Mouse (Mus musculus) megakaryocyte, embryonic 14.5 days (primary cell): Measurements from ENCODE around the gene Mrpl1. TPM values are rescaled to one million over a fixed set of nuclear protein-coding genes. Genes with fewer than 3 reads are reported as not detected.

Source experiments
- H3K27me3 ChIP-seq: replicated peaks from 2 replicates; pipeline ENCODE3; 2012; ENCODE audit warnings: inconsistent platforms
- H3K36me3 ChIP-seq: replicated peaks from 2 replicates; pipeline ENCODE3; 2012; ENCODE audit warnings: low read length, inconsistent platforms, mixed read lengths
- H3K4me1 ChIP-seq: 2 replicates; pipeline ENCODE4 v1.6.1; 2012; ENCODE audit warnings: inconsistent platforms
- H3K4me3 ChIP-seq: replicated peaks from 2 replicates; pipeline ENCODE3; 2012; ENCODE audit warnings: moderate library complexity, mild to moderate bottlenecking, inconsistent platforms
- H3K9me3 ChIP-seq: 2 replicates; pipeline ENCODE4 v1.6.1; 2012; ENCODE audit warnings: inconsistent platforms
- FLI1 ChIP-seq: IDR thresholded peaks from 2 replicates; pipeline ENCODE4 v1.6.1; 2012; ENCODE audit warnings: low read length, inconsistent platforms, mixed read lengths
- GATA1 ChIP-seq: IDR thresholded peaks from 3 replicates; pipeline ENCODE4 v1.6.1; 2012; ENCODE audit warnings: mixed read lengths, low read length, inconsistent platforms, borderline replicate concordance
- polyA plus RNA-seq: library from polyadenylated mRNA; stranded (reverse); fragments of >175 nt; gene quantifications from 2 replicates; pipeline ENCODE4 v1.2.3, GENCODE M21; 2012; ENCODE audit warnings: low replicate concordance; ENCODE audit not compliant: insufficient read depth

Mrpl1 gene
- 1.1 TPM in 1 of 2 replicates, not detected in the other for polyA plus RNA-seq

DNA sequence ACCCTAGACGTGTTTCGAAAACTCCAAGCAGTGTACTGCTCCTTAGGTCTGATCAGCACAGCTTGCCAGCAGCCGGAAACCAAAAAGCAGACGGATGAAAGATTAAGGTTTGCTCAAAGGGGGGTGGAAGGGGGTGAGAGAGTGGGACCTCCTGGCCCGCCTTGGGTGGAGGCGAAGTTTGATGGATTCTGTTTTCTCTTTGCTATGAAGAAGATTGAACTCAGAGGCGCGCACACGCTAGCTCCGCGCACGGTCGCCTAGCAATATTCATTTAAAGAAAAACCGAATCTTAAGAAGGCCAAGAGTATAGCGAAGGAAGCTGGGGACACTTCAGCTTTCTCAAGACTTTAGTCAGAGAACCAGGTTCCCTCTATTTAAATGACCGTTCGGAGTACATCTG is at the start of gene Mrpl1:
Gene Mrpl1 (plus strand): TSS at position 35 of the 400 bp plus-strand sequence.
- Histone ChIP-seq H3K9me3 (no peaks in the 10 kb centered on the region), H3K4me1 (peaks cover 19% of the 10 kb centered on the region), H3K27me3 (no peaks in the 10 kb centered on the region), H3K36me3 (peaks cover 9% of the 10 kb centered on the region), H3K4me3 (peak within 1 kb of the TSS; percentile 97)
- no peak for TF ChIP-seq GATA1
- no peak for TF ChIP-seq FLI1

DNA sequence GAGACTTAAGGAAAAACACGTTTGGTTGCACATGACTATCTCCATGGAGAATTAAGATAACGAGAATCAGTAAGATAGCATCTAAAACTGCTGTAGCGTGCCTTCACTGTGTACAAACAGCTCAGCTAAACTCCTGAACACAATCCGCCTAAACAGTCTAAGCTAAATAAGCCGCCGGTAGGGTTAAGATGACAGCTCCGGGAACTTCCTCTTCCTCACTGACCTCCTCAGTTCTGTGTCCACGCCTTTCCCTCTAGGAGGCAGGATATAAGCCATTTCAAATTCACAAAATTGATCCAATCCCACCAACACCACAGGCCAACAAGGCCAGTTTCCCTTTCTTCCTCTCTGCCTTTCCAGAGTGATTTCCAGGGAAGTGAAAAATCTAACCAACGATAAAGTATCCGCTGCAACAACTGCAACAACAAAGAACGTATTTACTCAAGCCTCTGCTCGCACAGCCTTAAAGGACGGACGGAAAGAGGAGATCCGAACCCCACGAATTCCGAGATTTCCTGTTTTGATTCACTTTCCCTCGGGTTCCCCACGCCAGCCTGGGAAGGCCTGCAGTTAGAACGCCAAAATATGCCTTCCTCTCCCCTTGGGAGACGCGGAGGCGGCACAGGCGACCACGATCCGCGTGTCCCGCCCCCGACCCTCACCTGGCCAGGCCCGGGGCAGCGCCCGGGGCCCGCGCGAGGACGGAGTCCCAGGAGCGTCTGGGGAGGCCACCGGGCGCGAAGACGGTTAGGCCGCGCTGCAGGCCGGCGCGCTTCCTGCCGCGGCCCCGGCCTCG is 48.6 kb upstream of the Mrpl1 start:
- Histone ChIP-seq H3K4me1 (peaks cover 16% of the 10 kb centered on the region), H3K4me3 (peak overlapping the region; percentile 99), H3K36me3 (no peaks in the 10 kb centered on the region), H3K27me3 (no peaks in the 10 kb centered on the region), H3K9me3 (no peaks in the 10 kb centered on the region)
- TF ChIP-seq GATA1 = no peak
- TF ChIP-seq FLI1 = no peak

DNA sequence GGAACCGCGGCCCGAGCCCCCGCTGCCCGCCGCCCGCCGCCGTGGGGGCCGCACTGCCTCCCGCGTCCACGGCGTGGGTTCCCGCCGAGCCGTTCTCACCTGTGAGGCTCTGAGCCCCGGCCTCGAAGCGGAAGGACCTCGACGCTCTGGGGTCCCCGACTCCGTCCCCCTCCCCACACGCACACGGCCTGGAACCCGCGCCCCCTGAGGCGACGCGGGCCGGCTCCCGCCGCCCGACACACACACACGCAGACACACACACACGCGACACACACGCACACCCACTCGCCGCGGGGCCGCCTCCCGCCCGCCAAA is 48.1 kb upstream of the Mrpl1 start:
- Histone ChIP-seq H3K9me3 (peaks cover under 1% of the 10 kb centered on the region; the same call in 1 of the 2 replicates), H3K27me3 (no peaks in the 10 kb centered on the region), H3K4me3 (peak overlapping the region; percentile 99), H3K36me3 (no peaks in the 10 kb centered on the region), H3K4me1 (peaks cover 16% of the 10 kb centered on the region)
- TF ChIP-seq GATA1 (no peak), FLI1 (no peak)

DNA sequence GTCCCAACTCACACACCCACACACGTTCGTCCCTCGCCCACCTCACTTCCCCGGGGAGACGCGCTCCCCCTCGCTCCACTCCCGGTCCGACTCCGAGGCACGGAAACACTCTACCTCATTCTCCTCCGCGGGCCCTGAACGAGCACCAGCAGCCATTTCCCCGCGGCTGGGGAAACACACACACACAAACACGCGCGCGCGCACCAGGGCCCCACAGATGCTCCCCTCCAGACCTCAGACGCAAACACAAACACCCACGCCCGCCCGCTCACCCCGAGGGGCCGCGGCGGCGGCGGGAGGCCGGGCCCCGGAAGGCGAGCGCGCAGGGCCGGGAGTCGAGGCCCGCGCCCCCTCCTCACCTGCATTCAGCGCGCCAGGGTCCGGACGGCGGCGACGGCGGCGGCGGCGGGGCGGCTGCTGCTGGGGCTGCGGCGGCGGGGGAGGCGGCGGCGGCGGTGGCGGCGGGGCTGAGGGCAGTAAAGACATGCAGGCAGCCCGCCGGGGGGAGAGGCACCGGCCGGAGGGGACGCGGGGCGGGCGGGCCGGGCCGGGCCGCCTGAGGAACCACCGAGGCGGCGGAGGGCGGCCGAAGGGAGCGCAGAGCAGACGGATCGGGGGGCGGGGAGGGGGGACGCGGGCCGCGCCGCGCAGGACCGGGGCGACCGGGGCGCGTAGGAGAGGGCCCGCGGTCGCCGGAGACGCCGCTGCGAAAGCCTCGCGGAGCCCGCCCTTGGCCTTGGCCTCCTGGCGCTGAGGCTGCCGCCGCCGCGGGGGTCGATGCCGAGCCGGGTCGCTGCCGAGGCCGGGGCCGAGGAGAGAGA is 47.5 kb upstream of the Mrpl1 start:
- peak overlapping the region; percentile 99 for H3K4me3 ChIP-seq
- peaks cover 6% of the 10 kb centered on the region for H3K9me3 ChIP-seq
- H3K27me3 ChIP-seq = no peaks in the 10 kb centered on the region
- H3K36me3 ChIP-seq = peaks cover 5% of the 10 kb centered on the region
- TF ChIP-seq GATA1 = no peak
- no peak for TF ChIP-seq FLI1
- H3K4me1 ChIP-seq = peaks cover 16% of the 10 kb centered on the region

DNA sequence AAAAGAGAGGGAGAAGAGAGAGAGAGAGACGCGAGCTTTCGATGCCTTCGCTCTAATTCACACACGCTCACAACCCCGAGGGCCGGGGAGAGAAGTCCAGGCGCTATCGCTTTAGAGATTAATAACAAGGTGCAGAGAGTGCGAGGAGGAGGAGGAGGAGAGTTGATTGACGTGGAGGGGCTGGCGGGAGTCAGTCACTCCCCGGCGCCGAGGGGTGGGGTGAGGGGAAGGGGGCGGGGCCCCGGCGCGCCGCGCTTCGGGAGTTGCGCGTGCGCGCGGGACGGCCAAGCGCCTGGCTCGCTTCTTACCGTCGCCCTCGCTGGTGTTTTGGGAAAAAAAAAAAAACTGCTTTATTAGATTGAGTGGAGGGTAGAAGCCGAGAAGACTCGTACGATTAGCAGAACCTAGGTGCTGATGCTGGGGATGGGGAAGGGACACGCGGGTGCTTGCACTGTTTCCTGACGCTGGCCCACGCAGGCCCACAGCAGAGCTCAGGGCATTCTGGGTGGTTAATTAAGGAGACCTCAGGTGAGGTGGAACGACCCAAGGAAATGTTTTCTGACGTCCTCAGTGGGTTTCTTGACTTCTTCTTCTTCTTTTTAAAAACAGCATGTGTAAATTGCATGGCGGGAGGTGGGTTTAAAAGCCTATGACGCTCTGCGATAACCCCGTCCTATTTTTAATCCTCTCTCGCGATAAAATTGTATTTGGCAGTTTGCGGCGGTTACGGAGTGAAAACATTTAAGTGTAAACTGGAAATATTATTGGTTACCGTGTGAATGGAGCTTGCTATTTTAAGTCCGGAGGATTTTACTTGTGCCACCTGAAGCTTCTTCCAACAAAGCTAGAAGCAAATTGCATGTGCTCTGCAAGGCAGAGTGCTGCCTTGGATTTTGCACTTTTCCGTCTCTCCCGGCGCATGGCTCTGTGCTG is 46.6 kb upstream of the Mrpl1 start:
- H3K9me3 ChIP-seq = peaks cover 7% of the 10 kb centered on the region
- H3K27me3 ChIP-seq = no peaks in the 10 kb centered on the region
- peaks cover 16% of the 10 kb centered on the region for H3K4me1 ChIP-seq
- TF ChIP-seq GATA1 (no peak; the same call in 2 of the 3 replicates), FLI1 (no peak)
- peak overlapping the region; percentile 99 for H3K4me3 ChIP-seq
- H3K36me3 ChIP-seq = peaks cover 6% of the 10 kb centered on the region

DNA sequence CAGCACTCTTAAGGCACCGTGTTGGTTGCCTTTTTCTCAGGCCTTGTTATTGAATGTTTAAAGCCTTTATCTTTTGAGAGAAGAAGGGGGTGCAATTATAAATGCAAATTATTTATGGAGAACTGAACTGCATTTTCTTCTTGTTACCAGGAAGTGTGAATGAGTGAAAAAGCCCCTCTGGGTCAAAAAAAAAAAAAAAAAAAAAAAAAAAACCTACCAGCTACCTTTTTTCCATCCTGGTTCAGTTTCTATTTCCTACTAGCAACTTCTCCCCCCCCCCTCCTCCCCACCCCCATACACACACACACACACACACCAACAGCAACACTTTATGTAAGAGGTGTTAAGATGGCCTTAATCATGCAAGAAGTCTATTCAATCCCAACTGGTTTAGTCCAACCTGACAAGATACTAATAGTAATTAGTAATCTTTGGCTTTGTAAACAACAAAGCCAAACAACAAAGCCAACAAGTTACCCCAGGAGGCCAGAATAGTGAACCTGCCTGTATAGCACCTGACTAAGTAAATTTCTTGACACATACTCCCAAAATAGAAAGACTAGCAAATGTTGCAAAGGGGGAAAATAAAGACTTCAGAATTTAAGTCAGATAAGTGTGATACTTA is 45.8 kb upstream of the Mrpl1 start:
- TF ChIP-seq GATA1 (no peak), FLI1 (no peak)
- H3K4me1 ChIP-seq = peaks cover 16% of the 10 kb centered on the region
- H3K27me3 ChIP-seq = no peaks in the 10 kb centered on the region
- H3K36me3 ChIP-seq = peaks cover 6% of the 10 kb centered on the region
- H3K9me3 ChIP-seq = peaks cover 7% of the 10 kb centered on the region
- H3K4me3 ChIP-seq = peak overlapping the region; percentile 99

DNA sequence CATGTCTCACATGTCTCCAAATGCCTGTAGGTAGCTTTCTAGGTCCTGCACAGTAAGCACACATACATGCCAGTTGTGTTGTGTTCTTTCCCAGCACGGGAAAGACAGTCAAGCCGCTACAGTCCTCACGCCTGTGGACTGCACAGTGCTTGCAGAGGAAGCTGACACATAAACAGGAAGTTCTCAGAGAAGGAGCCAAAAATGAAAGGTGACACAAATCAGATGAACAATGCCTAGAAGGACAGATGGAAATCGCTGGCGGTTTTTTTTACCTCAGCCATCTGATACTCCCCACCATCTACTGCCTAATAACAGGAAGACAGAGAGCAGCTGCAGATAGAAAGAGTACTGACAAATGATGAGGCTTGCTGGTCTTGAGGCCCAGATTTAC is 45.3 kb upstream of the Mrpl1 start, which contains the start of gene Cnot6l:
Gene Cnot6l (minus strand): TSS at position 151 of the 391 bp plus-strand sequence.
- no peak for TF ChIP-seq GATA1
- TF ChIP-seq FLI1 = no peak
- H3K4me1 ChIP-seq = peaks cover 16% of the 10 kb centered on the region

DNA sequence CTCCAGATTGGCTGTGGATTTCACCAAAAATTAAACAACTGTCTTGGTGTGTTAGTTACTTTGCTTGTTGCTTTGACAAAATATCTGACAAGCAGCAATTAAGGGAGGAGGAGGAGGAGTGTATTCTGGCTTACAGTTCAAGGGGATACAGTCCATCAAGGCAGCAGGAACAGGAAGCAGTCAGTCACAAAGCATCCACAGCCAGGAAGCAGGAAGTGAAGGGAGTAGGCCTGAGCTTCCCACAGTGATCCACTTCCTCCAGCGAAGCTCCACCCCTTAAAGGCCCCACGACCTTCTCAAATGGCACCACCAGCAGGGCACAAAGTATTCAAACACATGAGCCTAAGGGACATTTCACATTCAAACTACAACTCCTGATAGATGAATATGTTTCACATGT is 42.5 kb upstream of the Mrpl1 start:
- H3K4me3 ChIP-seq = peak overlapping the region; percentile 44
- no peaks in the 10 kb centered on the region for H3K27me3 ChIP-seq
- H3K4me1 ChIP-seq = peaks cover 15% of the 10 kb centered on the region
- TF ChIP-seq GATA1 (no peak), FLI1 (no peak)
- H3K9me3 ChIP-seq = peaks cover 7% of the 10 kb centered on the region
- peaks cover 6% of the 10 kb centered on the region for H3K36me3 ChIP-seq

More for the DNA sequence above, 45.3 kb upstream of the Mrpl1 start, which contains the start of gene Cnot6l:
- no peaks in the 10 kb centered on the region for H3K27me3 ChIP-seq
- peaks cover 6% of the 10 kb centered on the region for H3K36me3 ChIP-seq
- peaks cover 7% of the 10 kb centered on the region for H3K9me3 ChIP-seq
- H3K4me3 ChIP-seq = peak within 1 kb of the TSS; percentile 99

DNA sequence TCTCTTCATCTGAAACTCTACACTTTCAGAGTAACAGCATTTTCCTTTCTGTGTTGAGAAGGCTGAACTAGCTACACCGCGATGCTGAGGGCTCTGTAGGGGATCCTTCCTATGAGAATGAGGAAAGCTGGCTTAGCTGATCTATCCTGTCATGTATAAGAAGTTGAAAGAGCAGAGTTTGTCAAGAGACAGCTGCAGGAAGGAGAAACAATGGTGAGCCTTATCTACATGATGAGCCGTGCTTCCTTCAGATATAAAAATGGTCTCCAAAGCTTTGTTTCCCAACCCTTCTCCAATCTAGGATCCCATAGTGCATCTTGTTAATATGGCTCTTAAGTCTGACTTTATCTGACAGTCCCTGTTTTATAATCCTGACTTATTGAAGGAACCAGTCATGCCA is 38.9 kb upstream of the Mrpl1 start:
- no peak overlapping the region for H3K4me3 ChIP-seq
- H3K4me1 ChIP-seq = peaks cover 5% of the 10 kb centered on the region; the same call in 1 of the 2 replicates
- no peak for TF ChIP-seq GATA1
- no peak for TF ChIP-seq FLI1
- peaks cover 7% of the 10 kb centered on the region for H3K9me3 ChIP-seq
- peaks cover 6% of the 10 kb centered on the region for H3K36me3 ChIP-seq
- no peaks in the 10 kb centered on the region for H3K27me3 ChIP-seq
